Mouse (Mus musculus): ENCODE measurements around the gene Ryr2.
"Not testable (repeated sequence)": the region's sequence is repeated elsewhere in the genome, so short reads cannot be mapped to it uniquely, and the experiment has no call there.

Ryr2 gene

GRCm38 (mm10) chr13:11941724-11942123 lies 165.0 kb downstream of the Ryr2 start:
- DNase-seq (ENCODE audit: low spot score), result no peak

GRCm38 (mm10) chr13:11934297-11935060 lies 172.3 kb downstream of the Ryr2 start:
- not testable (repeated sequence) for DNase-seq (ENCODE audit: low spot score)

GRCm38 (mm10) chr13:11933334-11933733 lies 173.4 kb downstream of the Ryr2 start:
- no peak for DNase-seq (ENCODE audit: low spot score)

GRCm38 (mm10) chr13:11928709-11929108 lies 178.0 kb downstream of the Ryr2 start:
- no peak for DNase-seq (ENCODE audit: low spot score)

- DNase-seq (ENCODE audit: low spot score), result no peak
These were observed 179.0 kb downstream of the Ryr2 start for GRCm38 (mm10) chr13:11927727-11928126.

GRCm38 (mm10) chr13:11926720-11927500 lies 179.8 kb downstream of the Ryr2 start:
- no peak for DNase-seq (ENCODE audit: low spot score)

- no peak for DNase-seq (ENCODE audit: low spot score)
These were observed 180.5 kb downstream of the Ryr2 start for GRCm38 (mm10) chr13:11926215-11926614.

- DNase-seq (ENCODE audit: low spot score), result no peak
These were observed 182.0 kb downstream of the Ryr2 start for GRCm38 (mm10) chr13:11924732-11925131.

GRCm38 (mm10) chr13:11920495-11920894 lies 186.2 kb downstream of the Ryr2 start:
- DNase-seq (ENCODE audit: low spot score), result no peak

GRCm38 (mm10) chr13:11919448-11919847 lies 187.3 kb downstream of the Ryr2 start:
- DNase-seq (ENCODE audit: low spot score), result no peak

GRCm38 (mm10) chr13:11915619-11916018 lies 191.1 kb downstream of the Ryr2 start:
- DNase-seq (ENCODE audit: low spot score), result no peak

GRCm38 (mm10) chr13:11914682-11915081 lies 192.1 kb downstream of the Ryr2 start:
- no peak for DNase-seq (ENCODE audit: low spot score)

- no peak for DNase-seq (ENCODE audit: low spot score)
These were observed 194.5 kb downstream of the Ryr2 start for GRCm38 (mm10) chr13:11912208-11912607.

GRCm38 (mm10) chr13:11908123-11908522 lies 198.6 kb downstream of the Ryr2 start:
- DNase-seq (ENCODE audit: low spot score), result no peak

- no peak for DNase-seq (ENCODE audit: low spot score)
These were observed 201.6 kb downstream of the Ryr2 start for GRCm38 (mm10) chr13:11905126-11905525.

- DNase-seq (ENCODE audit: low spot score), result no peak
These were observed 203.5 kb downstream of the Ryr2 start for GRCm38 (mm10) chr13:11903272-11903671.

- no peak for DNase-seq (ENCODE audit: low spot score)
These were observed 203.9 kb downstream of the Ryr2 start for GRCm38 (mm10) chr13:11902856-11903255.

- DNase-seq (ENCODE audit: low spot score), result no peak
These were observed 206.1 kb downstream of the Ryr2 start for GRCm38 (mm10) chr13:11900631-11901030.

- no peak for DNase-seq (ENCODE audit: low spot score)
These were observed 211.1 kb downstream of the Ryr2 start for GRCm38 (mm10) chr13:11895631-11896030.

GRCm38 (mm10) chr13:11891739-11892138 lies 215.0 kb downstream of the Ryr2 start:
- DNase-seq (ENCODE audit: low spot score), result no peak

GRCm38 (mm10) chr13:11891115-11891514 lies 215.6 kb downstream of the Ryr2 start:
- no peak for DNase-seq (ENCODE audit: low spot score)

GRCm38 (mm10) chr13:11884175-11884574 lies 222.6 kb downstream of the Ryr2 start:
- DNase-seq (ENCODE audit: low spot score), result no peak

GRCm38 (mm10) chr13:11882359-11882758 lies 224.4 kb downstream of the Ryr2 start:
- no peak for DNase-seq (ENCODE audit: low spot score)
